Mouse (Mus musculus) lung, embryonic 14.5 days (tissue): ENCODE results near the gene Vtn. TPM values are rescaled to one million over a fixed set of nuclear protein-coding genes. Genes with fewer than 3 reads are reported as not detected.

Source experiments
- ATAC-seq: fragments of 200-750 bp; cut with Nextera tagmentation; 2 replicates; pipeline ENCODE4 v1.8.0; 2017; ENCODE audit warnings: mild to moderate bottlenecking, moderate TSS enrichment, moderate library complexity; ENCODE audit not compliant: insufficient read depth
- DNase-seq: peaks from one replicate; pipeline ENCODE4 v3.0.0-alpha.2; 2015
- H3K27ac ChIP-seq: fragments of 300-500 bp; sonication (generic); 2 replicates; pipeline ENCODE4 v1.5.1; 2014; ENCODE audit warnings: low read depth, mild to moderate bottlenecking, moderate library complexity
- H3K27me3 ChIP-seq: fragments of 300-500 bp; sonication (generic); 2 replicates; pipeline ENCODE4 v1.6.1; 2014; ENCODE audit warnings: low read length, control low read depth; ENCODE audit not compliant: insufficient read depth
- H3K36me3 ChIP-seq: fragments of 300-500 bp; sonication (generic); 2 replicates; pipeline ENCODE4 v1.6.1; 2014; ENCODE audit warnings: control low read depth; ENCODE audit not compliant: insufficient read depth
- H3K4me1 ChIP-seq: fragments of 300-500 bp; sonication (generic); 2 replicates; pipeline ENCODE4 v1.6.1; 2014; ENCODE audit warnings: antibody characterized with exemption, control low read depth; ENCODE audit not compliant: insufficient read depth
- H3K4me2 ChIP-seq: fragments of 300-500 bp; sonication (generic); 2 replicates; pipeline ENCODE4 v1.6.1; 2014; ENCODE audit warnings: mild to moderate bottlenecking
- H3K4me3 ChIP-seq: fragments of 300-500 bp; sonication (generic); 2 replicates; pipeline ENCODE4 v1.5.1; 2014; ENCODE audit warnings: low read depth, low read length
- H3K9ac ChIP-seq: fragments of 300-500 bp; sonication (generic); 2 replicates; pipeline ENCODE4 v1.6.1; 2014
- H3K9me3 ChIP-seq: fragments of 300-500 bp; sonication (generic); 2 replicates; pipeline ENCODE4 v1.6.1; 2016; ENCODE audit warnings: low read depth, low read length, control low read depth
- CTCF ChIP-seq: IDR thresholded peaks from 2 replicates; pipeline ENCODE4 v1.5.1; 2016; ENCODE audit warnings: antibody characterized with exemption, low read depth
- WGBS: fragments of 180-500 bp; shearing (Covaris S2); extraction: QIAGEN DNeasy Blood & Tissue Kit; methylation state at CpG from one replicate; pipeline ENCODE4 v1.1.7; 2014; 5-methylcytosine and 5-hydroxymethylcytosine counted together
- polyA plus RNA-seq: library from polyadenylated mRNA; unstranded; fragments of >200 nt; fragmentation: Nextera tagmentation; extraction: Ambion mirVana; gene quantifications from 2 replicates; pipeline ENCODE4 v1.2.1, GENCODE M21; 2014

The Vtn gene
- polyA plus RNA-seq, 1 experiment from 2014 or later: 0.50 TPM

DNA sequence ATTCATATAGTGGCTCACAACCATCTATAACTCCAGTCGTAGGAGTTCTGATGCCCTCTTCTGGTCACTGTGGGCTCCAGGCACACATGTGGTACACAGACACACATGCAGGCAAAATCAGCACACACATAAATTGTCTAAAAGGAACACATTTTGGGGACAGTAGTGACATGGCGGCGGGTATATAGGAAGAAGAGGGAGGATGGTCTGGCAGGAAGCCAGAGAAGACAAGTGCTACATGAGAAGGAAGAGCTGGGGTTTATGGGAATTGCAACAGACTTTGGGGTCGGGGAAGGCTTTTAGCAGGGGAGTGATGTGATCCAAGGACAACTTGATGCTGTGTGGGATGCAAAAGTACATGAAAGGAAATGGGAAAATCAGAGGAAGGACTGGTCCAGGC lies 35.6 kb downstream of the Vtn start:
- peak overlapping the region; percentile 69 for H3K4me2 ChIP-seq
- H3K9ac ChIP-seq: no peak overlapping the region; the same call in 1 of the 2 replicates
- H3K4me3 ChIP-seq: peak overlapping the region; percentile 80
- no peak for ATAC-seq
- H3K4me1 ChIP-seq: 0 out of 2 replicates have a peak, but pooled peaks cover 12% of the 10 kb centered on the region
- TF ChIP-seq CTCF: peak; percentile 24
- no peaks in the 10 kb centered on the region for H3K9me3 ChIP-seq
- H3K27me3 ChIP-seq: no peaks in the 10 kb centered on the region
- DNase-seq: no peak
- H3K27ac ChIP-seq: no peak overlapping the region
- WGBS: 72% methylated on average over 4 of the region's 4 CpGs
- H3K36me3 ChIP-seq: peaks cover 28% of the 10 kb centered on the region

GRCm38 (mm10) chr11:78535376-78536079 lies 36.6 kb downstream of the Vtn start:
- Histone ChIP-seq H3K27me3 (no peaks in the 10 kb centered on the region), H3K27ac (peak overlapping the region; percentile 92), H3K9me3 (no peaks in the 10 kb centered on the region), H3K4me3 (peak overlapping the region; percentile 80), H3K9ac (peak overlapping the region; percentile 75), H3K36me3 (peaks cover 30% of the 10 kb centered on the region), H3K4me1 (0 out of 2 replicates have a peak, but pooled peaks cover 12% of the 10 kb centered on the region), H3K4me2 (peak overlapping the region; percentile 69)
- ATAC-seq: peak; percentile 3; the same call in 1 of the 2 replicates
- peak; percentile 82 for DNase-seq
- TF ChIP-seq CTCF: no peak
- WGBS: under 1% methylated on average over 23 of the region's 23 CpGs

- WGBS: under 1% methylated on average over 52 of the region's 52 CpGs
- no peak for TF ChIP-seq CTCF
These were observed 37.3 kb downstream of the Vtn start, which contains the start of the genes Tnfaip1 and Ift20 for GRCm38 (mm10) chr11:78536080-78536689. Tnfaip1 (minus strand) TSS chr11:78536332. Ift20 (plus strand) TSS chr11:78536361.

GRCm38 (mm10) chr11:78536690-78537084 lies 37.8 kb downstream of the Vtn start:
- no peak for DNase-seq
- under 1% methylated on average over 14 of the region's 14 CpGs for WGBS

More at GRCm38 (mm10) chr11:78536080-78536689, 37.3 kb downstream of the Vtn start, which contains the start of the genes Tnfaip1 and Ift20:
- DNase-seq (peak; percentile 99), ATAC-seq (peak; percentile 98)
- Histone ChIP-seq H3K27ac (peak within 1 kb of the TSS; percentile 92), H3K4me1 (0 out of 2 replicates have a peak, but pooled peaks cover 12% of the 10 kb centered on the region), H3K9me3 (no peaks in the 10 kb centered on the region), H3K36me3 (peaks cover 30% of the 10 kb centered on the region), H3K9ac (peak within 1 kb of the TSS; percentile 89), H3K4me3 (peak within 1 kb of the TSS; percentile 80), H3K4me2 (peak within 1 kb of the TSS; percentile 92), H3K27me3 (no peaks in the 10 kb centered on the region)

DNA sequence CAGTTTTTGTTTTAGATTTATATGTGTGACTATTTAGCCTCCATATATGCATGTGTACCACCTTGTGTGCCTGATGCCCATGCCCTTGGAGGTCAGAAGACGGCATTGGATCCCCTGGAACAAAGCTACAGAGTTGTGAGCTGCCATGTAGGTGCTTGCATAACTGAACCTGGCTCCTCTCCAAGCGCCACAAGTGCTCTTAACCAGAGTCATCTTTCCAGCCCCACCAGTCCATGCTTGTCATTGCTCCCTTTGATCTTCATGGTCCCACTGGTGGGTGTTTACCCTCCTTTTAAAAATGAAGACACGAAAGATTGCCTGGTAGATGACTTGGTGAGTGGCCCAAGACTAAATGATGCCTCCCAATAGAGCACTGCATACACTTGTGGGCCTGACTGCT lies 41.5 kb downstream of the Vtn start:
- Histone ChIP-seq H3K4me1 (0 out of 2 replicates have a peak, but pooled peaks cover 6% of the 10 kb centered on the region), H3K27ac (no peak overlapping the region), H3K27me3 (no peaks in the 10 kb centered on the region), H3K4me2 (no peak overlapping the region), H3K36me3 (peaks cover 59% of the 10 kb centered on the region), H3K9ac (no peak overlapping the region), H3K9me3 (no peaks in the 10 kb centered on the region), H3K4me3 (no peak overlapping the region)
- WGBS: 65% methylated on average over 3 of the region's 3 CpGs
- TF ChIP-seq CTCF: no peak
- no peak for ATAC-seq
- no peak for DNase-seq

More at GRCm38 (mm10) chr11:78536690-78537084, 37.8 kb downstream of the Vtn start:
- 0 out of 2 replicates have a peak, but pooled peaks cover 12% of the 10 kb centered on the region for H3K4me1 ChIP-seq
- no peaks in the 10 kb centered on the region for H3K27me3 ChIP-seq
- peak overlapping the region; percentile 85 for H3K27ac ChIP-seq
- H3K4me2 ChIP-seq: peak overlapping the region; percentile 92
- peak overlapping the region; percentile 80 for H3K4me3 ChIP-seq
- peak overlapping the region; percentile 89 for H3K9ac ChIP-seq
- no peaks in the 10 kb centered on the region for H3K9me3 ChIP-seq
- TF ChIP-seq CTCF: no peak
- H3K36me3 ChIP-seq: peaks cover 35% of the 10 kb centered on the region
- ATAC-seq: no peak

DNA sequence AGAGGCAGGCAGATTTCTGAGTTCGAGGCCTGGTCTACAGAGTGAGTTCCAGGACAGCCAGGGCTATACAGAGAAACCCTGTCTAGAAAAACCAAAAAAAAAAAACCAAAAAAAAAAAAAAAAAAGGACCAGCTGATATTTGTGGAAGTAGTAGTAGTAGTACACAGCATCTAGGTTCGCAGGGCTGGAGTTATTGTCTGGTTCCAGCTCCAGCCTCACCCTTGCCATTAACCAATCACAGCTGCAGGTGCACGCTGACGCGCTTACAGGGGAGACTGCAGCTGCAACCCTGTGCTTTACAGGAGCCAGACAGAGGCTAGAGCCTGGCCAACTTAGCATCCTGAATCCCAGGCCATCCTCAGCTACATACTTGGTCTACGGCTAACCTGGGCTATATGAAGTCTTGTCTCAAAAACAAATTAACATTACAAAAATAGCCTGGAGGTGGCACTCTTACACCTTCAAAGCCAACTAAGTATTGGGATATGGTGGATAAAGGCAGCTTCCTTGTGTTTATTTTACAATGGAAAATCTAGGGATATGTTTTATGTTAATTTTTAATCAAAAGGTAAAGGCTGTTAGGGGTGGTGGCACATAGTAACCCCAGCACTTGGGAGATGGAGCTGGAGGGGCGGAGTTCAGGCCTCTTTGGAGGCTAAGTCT lies 45.7 kb downstream of the Vtn start:
- peaks cover 55% of the 10 kb centered on the region for H3K36me3 ChIP-seq
- WGBS: 95% methylated on average over 7 of the region's 7 CpGs
- ATAC-seq (0 out of 2 replicates have a peak, but pooled peaks have one; percentile 28), DNase-seq (no peak)
- H3K4me2 ChIP-seq: no peak overlapping the region
- H3K4me1 ChIP-seq: peaks cover 5% of the 10 kb centered on the region
- H3K9me3 ChIP-seq: no peaks in the 10 kb centered on the region
- H3K27ac ChIP-seq: no peak overlapping the region
- no peaks in the 10 kb centered on the region for H3K27me3 ChIP-seq
- no peak overlapping the region for H3K4me3 ChIP-seq
- no peak overlapping the region for H3K9ac ChIP-seq
- 0 out of 2 replicates have a peak, but pooled peaks have one; percentile 2 for TF ChIP-seq CTCF
